Mouse (Mus musculus) limb, embryonic 11.5 days (tissue): Measurements from ENCODE around the gene Eml1. TPM values are rescaled to one million over a fixed set of nuclear protein-coding genes. Genes with fewer than 3 reads are reported as not detected.

ENCODE experiments used
- ATAC-seq: fragments of 200-750 bp; cut with Nextera tagmentation; 2 replicates; pipeline ENCODE4 v1.8.0; 2017; ENCODE audit warnings: low read depth; ENCODE audit not compliant: insufficient number of reproducible peaks, low FRiP score, low TSS enrichment
- DNase-seq: peaks from one replicate; pipeline ENCODE4 v3.0.0-alpha.2; 2015; ENCODE audit warnings: low spot score
- H3K27ac ChIP-seq: fragments of 300-500 bp; sonication (generic); replicated peaks from 2 replicates; pipeline ENCODE4 v1.5.1; 2014; ENCODE audit warnings: low read depth, mild to moderate bottlenecking, low read length
- H3K27me3 ChIP-seq: fragments of 300-500 bp; sonication (generic); 2 replicates; pipeline ENCODE4 v1.6.1; 2014; ENCODE audit warnings: mild to moderate bottlenecking, low read length, mixed read lengths; ENCODE audit not compliant: control insufficient read depth, insufficient read depth
- H3K36me3 ChIP-seq: fragments of 300-500 bp; sonication (generic); 2 replicates; pipeline ENCODE4 v1.6.1; 2014; ENCODE audit warnings: mild to moderate bottlenecking, low read length, moderate library complexity, mixed read lengths; ENCODE audit not compliant: control insufficient read depth, insufficient read depth
- H3K4me1 ChIP-seq: fragments of 300-500 bp; sonication (generic); 2 replicates; pipeline ENCODE4 v1.6.1; 2014; ENCODE audit warnings: low read length, mixed read lengths; ENCODE audit not compliant: control insufficient read depth, insufficient read depth
- H3K4me2 ChIP-seq: fragments of 300-500 bp; sonication (generic); 2 replicates; pipeline ENCODE4 v1.6.1; 2014; ENCODE audit warnings: low read depth, mild to moderate bottlenecking, moderate library complexity; ENCODE audit not compliant: severe bottlenecking
- H3K4me3 ChIP-seq: fragments of 300-500 bp; sonication (generic); 2 replicates; pipeline ENCODE4 v1.5.1; 2014; ENCODE audit warnings: low read depth, low read length
- H3K9ac ChIP-seq: fragments of 300-500 bp; sonication (generic); 2 replicates; pipeline ENCODE4 v1.6.1; 2014; ENCODE audit warnings: mild to moderate bottlenecking, low read length
- H3K9me3 ChIP-seq: fragments of 300-500 bp; sonication (generic); 2 replicates; pipeline ENCODE4 v1.6.1; 2016; ENCODE audit warnings: low read length; ENCODE audit not compliant: control insufficient read depth
- WGBS: fragments of 180-500 bp; shearing (Covaris S2); extraction: QIAGEN DNeasy Blood & Tissue Kit; methylation state at CpG from one replicate; pipeline ENCODE4 v1.1.7; 2014; 5-methylcytosine and 5-hydroxymethylcytosine counted together
- polyA plus RNA-seq: library from polyadenylated mRNA; unstranded; fragments of >200 nt; fragmentation: Nextera tagmentation; extraction: Ambion mirVana; gene quantifications from 2 replicates; pipeline ENCODE4 v1.2.1, GENCODE M21; 2014

Eml1 gene
- polyA plus RNA-seq, 1 experiment from 2014 or later = 47.6 TPM

GRCm38 (mm10) chr12:108558194-108558593 is 187.4 kb downstream of the Eml1 start:
- ATAC-seq (no peak), DNase-seq (no peak)
- no peaks in the 10 kb centered on the region for H3K36me3 ChIP-seq
- no peak overlapping the region for H3K9ac ChIP-seq
- no peaks in the 10 kb centered on the region for H3K9me3 ChIP-seq
- no peaks in the 10 kb centered on the region for H3K27me3 ChIP-seq
- no peak overlapping the region for H3K4me2 ChIP-seq
- H3K27ac ChIP-seq = no peak overlapping the region
- peaks cover 7% of the 10 kb centered on the region; the same call in 1 of the 2 replicates for H3K4me1 ChIP-seq
- no peak overlapping the region for H3K4me3 ChIP-seq

- no peak for ATAC-seq
- Histone ChIP-seq H3K9me3 (no peaks in the 10 kb centered on the region), H3K4me2 (no peak overlapping the region), H3K4me3 (no peak overlapping the region), H3K9ac (no peak overlapping the region), H3K27ac (no peak overlapping the region), H3K4me1 (no peaks in the 10 kb centered on the region), H3K27me3 (no peaks in the 10 kb centered on the region), H3K36me3 (no peaks in the 10 kb centered on the region)
- WGBS = 85% methylated on average over 3 of the region's 3 CpGs
- no peak for DNase-seq
These were observed 192.5 kb downstream of the Eml1 start for GRCm38 (mm10) chr12:108563238-108563637.

GRCm38 (mm10) chr12:108564910-108565506 is 194.3 kb downstream of the Eml1 start:
- no peak overlapping the region for H3K4me3 ChIP-seq
- H3K27ac ChIP-seq = no peak overlapping the region
- 85% methylated on average over 12 of the region's 12 CpGs for WGBS
- ATAC-seq = no peak
- no peaks in the 10 kb centered on the region for H3K36me3 ChIP-seq
- no peak overlapping the region for H3K4me2 ChIP-seq
- no peak overlapping the region for H3K9ac ChIP-seq
- DNase-seq = no peak
- no peaks in the 10 kb centered on the region for H3K27me3 ChIP-seq
- H3K4me1 ChIP-seq = no peaks in the 10 kb centered on the region
- no peaks in the 10 kb centered on the region for H3K9me3 ChIP-seq

GRCm38 (mm10) chr12:108579156-108579871 is 208.6 kb downstream of the Eml1 start:
- no peaks in the 10 kb centered on the region for H3K27me3 ChIP-seq
- no peak overlapping the region for H3K4me3 ChIP-seq
- no peak for DNase-seq
- H3K27ac ChIP-seq = no peak overlapping the region
- no peak overlapping the region for H3K9ac ChIP-seq
- 78% methylated on average over 7 of the region's 7 CpGs for WGBS
- H3K36me3 ChIP-seq = no peaks in the 10 kb centered on the region; the same call in 1 of the 2 replicates
- H3K9me3 ChIP-seq = no peaks in the 10 kb centered on the region
- ATAC-seq = no peak
- H3K4me1 ChIP-seq = no peaks in the 10 kb centered on the region
- H3K4me2 ChIP-seq = no peak overlapping the region

GRCm38 (mm10) chr12:108583775-108584174 is 213.0 kb downstream of the Eml1 start:
- Histone ChIP-seq H3K36me3 (peaks cover 2% of the 10 kb centered on the region; the same call in 1 of the 2 replicates), H3K4me2 (no peak overlapping the region), H3K9me3 (no peaks in the 10 kb centered on the region), H3K27ac (no peak overlapping the region), H3K9ac (no peak overlapping the region), H3K27me3 (no peaks in the 10 kb centered on the region), H3K4me3 (no peak overlapping the region), H3K4me1 (no peaks in the 10 kb centered on the region)
- 93% methylated on average over 1 of the region's 1 CpGs for WGBS
- ATAC-seq = no peak
- DNase-seq = no peak

Other genes with a start within 250 kb of the Eml1 start
- 76.1 and 76.5 TPM in 2 replicates for gene Setd3, start 191.6 kb upstream of the Eml1 start, polyA plus RNA-seq
- gene Ccnk, start 191.4 kb upstream of the Eml1 start, polyA plus RNA-seq = 5.8 and 7.7 TPM in 2 replicates
- 7.2 and 7.3 TPM in 2 replicates for gene Ccdc85c, start 95.5 kb upstream of the Eml1 start, polyA plus RNA-seq
- 0.09 and 0.32 TPM in 2 replicates for gene Hhipl1, start 64.7 kb upstream of the Eml1 start, polyA plus RNA-seq
- 1.4 and 1.8 TPM in 2 replicates for gene Cyp46a1, start 36.6 kb upstream of the Eml1 start, polyA plus RNA-seq
- gene Evl, start 183.8 kb downstream of the Eml1 start, polyA plus RNA-seq = 80.0 and 84.3 TPM in 2 replicates